8 mouse cellular contexts compared by ENCODE assay signal in the genomic region with DNA sequence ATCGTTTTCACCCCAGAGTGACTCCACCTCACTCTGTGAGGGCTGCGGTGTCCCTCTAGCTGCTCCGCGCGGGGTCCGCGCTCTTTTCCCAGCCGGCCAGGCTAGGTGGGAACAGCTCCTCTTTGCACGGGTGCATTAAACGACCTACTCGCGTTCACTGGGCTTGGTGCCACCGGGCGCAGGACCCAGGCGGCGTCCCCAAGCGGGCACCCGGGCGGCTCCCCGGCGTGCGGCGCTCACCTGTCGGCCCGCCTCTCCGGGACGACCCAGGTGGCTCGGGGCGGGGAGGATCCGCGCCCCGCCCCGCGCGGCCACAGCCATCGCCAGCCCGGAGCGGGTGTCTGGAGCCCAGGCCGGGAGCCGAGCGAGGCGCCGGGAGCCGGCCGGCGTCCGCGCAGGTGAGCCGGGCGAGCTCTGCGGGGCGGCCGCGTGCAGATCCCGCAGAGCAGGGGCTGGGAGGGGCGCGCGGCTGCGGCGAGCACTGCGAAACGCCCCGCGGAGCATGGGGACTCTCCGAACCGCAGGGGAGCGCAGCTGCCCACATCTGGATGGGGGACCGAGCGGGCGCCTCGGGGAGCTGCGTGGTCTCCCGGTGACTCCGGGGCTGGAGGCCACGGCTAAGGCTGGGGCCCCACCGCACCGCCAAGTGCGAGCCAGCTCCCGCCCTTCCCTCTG. TPM values are rescaled to one million over a fixed set of nuclear protein-coding genes. Genes with fewer than 3 reads are reported as not detected.
A peak's percentile ranks its signal among the peaks of the same experiment; 100 is the strongest.
DNase-seq lines count a peak whose midpoint lies in the region; ATAC-seq and TF ChIP-seq lines count a peak whose summit lies in the region.

A gene (plus strand): TSS at position 313 of the 675 bp plus-strand sequence.

- DNase-seq in embryo, embryonic 10.5 days (ENCODE audit: low spot score): peak; percentile 30
- no peak for DNase-seq in embryo, embryonic 10 days (ENCODE audit: low spot score)
- DNase-seq in CD4-positive helper T cell, adult 2 months (ENCODE audit: low read depth, low spot score): peak; percentile 21
- peak; percentile 39 for DNase-seq in embryonic facial prominence, embryonic 11.5 days (ENCODE audit: low spot score)
- peak; percentile 41 for DNase-seq in lung, adult 2 months
- DNase-seq in retina, embryonic 14.5 days (ENCODE audit: low spot score): peak; percentile 21
- DNase-seq in frontal cortex, postnatal 10 days (ENCODE audit: low spot score in 2 of 2): no peak

- peaks cover 16% of the 10 kb centered on the region for H3K27me3 ChIP-seq in embryonic facial prominence, embryonic 11.5 days (ENCODE audit: control insufficient read depth, insufficient read depth, low read length)
- H3K27me3 ChIP-seq in intestine, embryonic 16.5 days (replicated peaks; ENCODE audit: control insufficient read depth, insufficient read depth, low read length): peaks cover 8% of the 10 kb centered on the region; the same call in 1 of the 2 replicates

- H3K27ac ChIP-seq in embryonic facial prominence, embryonic 11.5 days (replicated peaks; ENCODE audit: low read depth, low read length): no peak within 1 kb of the TSS
- H3K27ac ChIP-seq in intestine, embryonic 16.5 days (ENCODE audit: low read length): no peak within 1 kb of the TSS

- peak; percentile 76 for ATAC-seq in embryonic facial prominence, embryonic 11.5 days (replicated peaks; ENCODE audit: insufficient number of reproducible peaks, low FRiP score, low TSS enrichment, low read depth)
- ATAC-seq in intestine, embryonic 16.5 days: peak; percentile 94

- WGBS in embryonic facial prominence, embryonic 11.5 days: under 1% methylated on average over 75 of the region's 79 CpGs
- under 1% methylated on average over 79 of the region's 79 CpGs for WGBS in intestine, embryonic 16.5 days
- WGBS in lung, adult 2 months: 2% methylated on average over 73 of the region's 79 CpGs

- no peak for TF ChIP-seq POLR2A in lung, adult 2 months (IDR thresholded peaks at IDR 0.05; ENCODE audit: borderline replicate concordance, extremely low read depth, low read depth, low read length)

- H3K4me3 ChIP-seq in embryonic facial prominence, embryonic 11.5 days (ENCODE audit: low read depth, low read length): peak within 1 kb of the TSS; percentile 68
- H3K4me3 ChIP-seq in intestine, embryonic 16.5 days (ENCODE audit: low read length): peak within 1 kb of the TSS; percentile 68
- peak within 1 kb of the TSS; percentile 48 for H3K4me3 ChIP-seq in lung, adult 2 months (replicated peaks; ENCODE audit: extremely low read depth, low read depth, low read length)

- no peak for TF ChIP-seq CTCF in lung, adult 2 months (IDR thresholded peaks at IDR 0.05; ENCODE audit: insufficient read depth, low read length)

- H3K4me2 ChIP-seq in embryonic facial prominence, embryonic 11.5 days (ENCODE audit: low read depth, low read length): peak within 1 kb of the TSS; percentile 100
- peak within 1 kb of the TSS; percentile 98 for H3K4me2 ChIP-seq in intestine, embryonic 16.5 days (ENCODE audit: low read depth, low read length)

- H3K36me3 ChIP-seq in embryonic facial prominence, embryonic 11.5 days (replicated peaks; ENCODE audit: control insufficient read depth, insufficient read depth, low read depth, low read length): no peaks in the 10 kb centered on the region
- H3K36me3 ChIP-seq in intestine, embryonic 16.5 days (ENCODE audit: control insufficient read depth, insufficient read depth, low read length): no peaks in the 10 kb centered on the region

- H3K4me1 ChIP-seq in embryonic facial prominence, embryonic 11.5 days (ENCODE audit: control insufficient read depth, insufficient read depth, low read length): no peaks in the 10 kb centered on the region
- peaks cover 6% of the 10 kb centered on the region; the same call in 1 of the 2 replicates for H3K4me1 ChIP-seq in intestine, embryonic 16.5 days (ENCODE audit: control insufficient read depth, insufficient read depth, low read length)
- H3K4me1 ChIP-seq in lung, adult 2 months (ENCODE audit: control insufficient read depth, insufficient read depth, low read length): no peaks in the 10 kb centered on the region

- peak within 1 kb of the TSS; percentile 71 for H3K9ac ChIP-seq in embryonic facial prominence, embryonic 11.5 days (replicated peaks; ENCODE audit: low read length)
- peak within 1 kb of the TSS; percentile 70 for H3K9ac ChIP-seq in intestine, embryonic 16.5 days (ENCODE audit: low read depth, low read length)

- no peaks in the 10 kb centered on the region for H3K9me3 ChIP-seq in embryonic facial prominence, embryonic 11.5 days (replicated peaks; ENCODE audit: control insufficient read depth, low read length)
- no peaks in the 10 kb centered on the region; the same call in 1 of the 2 replicates for H3K9me3 ChIP-seq in intestine, embryonic 16.5 days (ENCODE audit: control insufficient read depth, low read length)

RNA-seq across cellular contexts. Expression of the gene that starts here (rescaled TPM):
- polyA plus RNA-seq in embryonic facial prominence, embryonic 11.5 days (2014; fragmentation: Nextera tagmentation; extraction: Ambion mirVana): 4.0 and 4.2 TPM in 2 replicates
- polyA plus RNA-seq in intestine, embryonic 16.5 days (2015; fragmentation: Nextera tagmentation; extraction: Ambion mirVana): 2.0 and 2.6 TPM in 2 replicates
- polyA plus RNA-seq in lung, adult 2 months (2012; rRNA removed): 1.0 and 1.5 TPM in 2 replicates

Comparison
In these comparisons a context has a peak if more than half of its experiments do, and no peak if none do; other contexts are left out.
1. DNase-seq: peak in embryo, embryonic 10.5 days (single experiment), CD4-positive helper T cell, adult 2 months (single experiment), embryonic facial prominence, embryonic 11.5 days (single experiment), lung, adult 2 months (single experiment) and retina, embryonic 14.5 days (single experiment); none in embryo, embryonic 10 days (single experiment) and frontal cortex, postnatal 10 days (0 of 2).
2. Peak in every context shown above with its lines, with median percentiles within 50 percentile points of each other: H3K4me3 ChIP-seq.